Mouse (Mus musculus): ENCODE results near the gene Pigu. TPM values are rescaled to one million over a fixed set of nuclear protein-coding genes. Genes with fewer than 3 reads are reported as not detected.

The Pigu gene
- polyA plus RNA-seq (2012) = 0.77 and 1.2 TPM in 2 replicates

- Histone ChIP-seq H3K9me3 (ENCODE audit: control insufficient read depth, low read length) (no peaks in the 10 kb centered on the region), H3K36me3 (ENCODE audit: control insufficient read depth) (no peaks in the 10 kb centered on the region), H3K4me1 (ENCODE audit: control insufficient read depth) (peaks cover 25% of the 10 kb centered on the region), H3K4me3 (replicated peaks) (peak within 1 kb of the TSS; percentile 88), H3K27me3 (ENCODE audit: control insufficient read depth) (no peaks in the 10 kb centered on the region)
- TF ChIP-seq GATA1 (IDR thresholded peaks at IDR 0.05; ENCODE audit: low read length) = no peak
- no peak for TF ChIP-seq TAL1 (IDR thresholded peaks at IDR 0.05; ENCODE audit: low read length)
These were observed at the start of gene Pigu for GRCm38 (mm10) chr2:155356971-155357591. Gene Pigu (minus strand): TSS chr2:155357430.

DNA sequence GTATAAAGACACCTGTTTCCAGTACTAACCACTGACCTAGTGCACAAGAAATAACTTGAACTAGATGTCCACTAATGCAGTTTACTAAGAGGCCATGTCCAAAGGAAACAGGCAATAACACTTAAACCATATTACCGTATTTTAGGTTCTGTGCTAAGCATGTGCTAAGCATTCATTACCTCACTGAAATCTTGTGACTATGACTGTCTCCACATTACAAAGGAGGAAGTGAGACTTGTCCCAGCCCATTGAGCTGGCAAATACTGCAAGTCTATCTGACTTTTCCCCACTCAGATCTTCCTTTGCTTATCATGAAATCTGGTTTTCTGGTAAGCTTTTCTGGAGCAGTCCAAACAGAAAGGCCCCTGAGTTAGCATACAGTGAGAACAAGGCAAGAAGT lies 47.4 kb upstream of the Pigu start:
- H3K4me3 ChIP-seq (replicated peaks) = no peak overlapping the region
- no peak for TF ChIP-seq GATA1 (IDR thresholded peaks at IDR 0.05; ENCODE audit: low read length)
- TF ChIP-seq TAL1 (IDR thresholded peaks at IDR 0.05; ENCODE audit: low read length) = no peak
- H3K4me1 ChIP-seq (ENCODE audit: control insufficient read depth) = no peaks in the 10 kb centered on the region
- H3K36me3 ChIP-seq (ENCODE audit: control insufficient read depth) = peaks cover 68% of the 10 kb centered on the region
- H3K27me3 ChIP-seq (ENCODE audit: control insufficient read depth) = no peaks in the 10 kb centered on the region
- no peaks in the 10 kb centered on the region for H3K9me3 ChIP-seq (ENCODE audit: control insufficient read depth, low read length)

GRCm38 (mm10) chr2:155401926-155402325 lies 44.7 kb upstream of the Pigu start:
- Histone ChIP-seq H3K9me3 (ENCODE audit: control insufficient read depth, low read length) (no peaks in the 10 kb centered on the region), H3K4me1 (ENCODE audit: control insufficient read depth) (no peaks in the 10 kb centered on the region), H3K4me3 (replicated peaks) (no peak overlapping the region), H3K27me3 (ENCODE audit: control insufficient read depth) (no peaks in the 10 kb centered on the region), H3K36me3 (ENCODE audit: control insufficient read depth) (peaks cover 58% of the 10 kb centered on the region)
- TF ChIP-seq TAL1 (IDR thresholded peaks at IDR 0.05; ENCODE audit: low read length) = no peak
- no peak for TF ChIP-seq GATA1 (IDR thresholded peaks at IDR 0.05; ENCODE audit: low read length)

DNA sequence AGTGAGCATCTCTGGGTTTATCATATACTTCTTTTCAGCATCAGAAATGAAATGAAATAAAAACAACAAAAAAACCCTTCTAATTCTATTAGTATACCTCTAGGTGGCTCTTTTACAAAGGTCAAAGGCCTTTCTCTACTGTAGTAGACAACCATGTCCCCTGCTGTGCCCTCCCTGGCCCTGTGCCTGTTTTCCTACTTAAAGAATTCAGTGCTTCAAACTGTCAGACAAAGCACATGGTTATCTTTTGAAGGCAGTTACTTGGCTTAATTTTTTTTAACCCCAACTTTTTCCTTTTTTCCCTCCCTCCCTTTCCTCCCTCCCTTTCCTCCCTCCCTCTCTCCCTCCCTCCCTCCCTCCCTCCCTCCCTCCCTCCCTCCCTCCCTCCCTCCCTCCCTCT lies 43.0 kb upstream of the Pigu start:
- H3K4me3 ChIP-seq (replicated peaks) = no peak overlapping the region
- no peaks in the 10 kb centered on the region for H3K9me3 ChIP-seq (ENCODE audit: control insufficient read depth, low read length)
- no peaks in the 10 kb centered on the region for H3K27me3 ChIP-seq (ENCODE audit: control insufficient read depth)
- no peak for TF ChIP-seq TAL1 (IDR thresholded peaks at IDR 0.05; ENCODE audit: low read length)
- TF ChIP-seq GATA1 (IDR thresholded peaks at IDR 0.05; ENCODE audit: low read length) = no peak
- H3K36me3 ChIP-seq (ENCODE audit: control insufficient read depth) = peaks cover 49% of the 10 kb centered on the region
- no peaks in the 10 kb centered on the region for H3K4me1 ChIP-seq (ENCODE audit: control insufficient read depth)

DNA sequence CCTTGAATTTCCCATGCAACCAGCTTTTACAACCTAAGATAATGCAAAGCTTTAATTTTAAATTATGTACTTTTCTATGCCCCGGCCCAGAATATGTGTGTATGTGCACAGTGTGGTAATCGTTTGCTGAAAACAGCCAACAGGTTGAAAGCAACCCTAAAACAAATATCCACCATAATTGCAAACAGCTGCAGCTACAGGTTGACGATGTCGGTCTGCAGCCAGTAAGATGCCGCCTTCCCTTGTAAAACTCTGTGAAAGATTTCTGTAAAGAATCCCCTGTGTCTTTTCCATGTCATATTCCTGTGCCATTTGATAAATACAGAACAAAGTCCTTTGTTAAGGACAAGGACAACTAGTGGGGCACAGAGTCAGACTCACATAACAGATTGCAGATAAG lies 37.4 kb upstream of the Pigu start:
- no peaks in the 10 kb centered on the region for H3K4me1 ChIP-seq (ENCODE audit: control insufficient read depth)
- no peaks in the 10 kb centered on the region for H3K9me3 ChIP-seq (ENCODE audit: control insufficient read depth, low read length)
- H3K4me3 ChIP-seq (replicated peaks) = no peak overlapping the region
- H3K27me3 ChIP-seq (ENCODE audit: control insufficient read depth) = no peaks in the 10 kb centered on the region
- peaks cover 47% of the 10 kb centered on the region for H3K36me3 ChIP-seq (ENCODE audit: control insufficient read depth)
- TF ChIP-seq TAL1 (IDR thresholded peaks at IDR 0.05; ENCODE audit: low read length) (no peak), GATA1 (IDR thresholded peaks at IDR 0.05; ENCODE audit: low read length) (no peak)

DNA sequence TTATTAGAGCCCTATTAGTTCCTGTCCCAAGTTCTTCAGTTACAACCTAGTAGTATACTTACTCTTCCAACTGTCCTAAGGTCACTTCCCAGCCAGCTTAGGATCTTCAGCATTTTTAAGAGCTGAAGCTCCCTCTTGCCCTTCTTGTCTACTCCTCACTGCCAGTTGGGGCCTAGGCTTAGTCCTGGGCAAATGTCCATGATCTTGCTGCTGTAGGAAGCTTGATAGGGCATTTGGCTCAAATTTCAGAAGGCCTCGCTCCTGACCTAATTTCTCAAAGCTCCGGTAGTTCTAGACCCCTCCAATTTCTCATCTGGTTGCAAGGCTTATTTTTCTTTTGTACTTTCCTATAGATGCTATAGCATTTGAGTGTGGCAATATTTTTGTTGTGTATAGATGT lies 31.3 kb upstream of the Pigu start:
- Histone ChIP-seq H3K27me3 (ENCODE audit: control insufficient read depth) (peaks cover 4% of the 10 kb centered on the region; the same call in 1 of the 2 replicates), H3K4me3 (replicated peaks) (no peak overlapping the region), H3K9me3 (ENCODE audit: control insufficient read depth, low read length) (no peaks in the 10 kb centered on the region), H3K4me1 (ENCODE audit: control insufficient read depth) (no peaks in the 10 kb centered on the region; the same call in 1 of the 2 replicates), H3K36me3 (ENCODE audit: control insufficient read depth) (peaks cover 28% of the 10 kb centered on the region)
- TF ChIP-seq GATA1 (IDR thresholded peaks at IDR 0.05; ENCODE audit: low read length) = no peak

- H3K4me3 ChIP-seq (replicated peaks) = no peak overlapping the region
- no peak for TF ChIP-seq GATA1 (IDR thresholded peaks at IDR 0.05; ENCODE audit: low read length)
- TF ChIP-seq TAL1 (IDR thresholded peaks at IDR 0.05; ENCODE audit: low read length) = no peak
- peaks cover 4% of the 10 kb centered on the region; the same call in 1 of the 2 replicates for H3K27me3 ChIP-seq (ENCODE audit: control insufficient read depth)
- H3K4me1 ChIP-seq (ENCODE audit: control insufficient read depth) = peaks cover 6% of the 10 kb centered on the region
- H3K9me3 ChIP-seq (ENCODE audit: control insufficient read depth, low read length) = no peaks in the 10 kb centered on the region
- H3K36me3 ChIP-seq (ENCODE audit: control insufficient read depth) = peaks cover 22% of the 10 kb centered on the region
These were observed 29.8 kb upstream of the Pigu start for GRCm38 (mm10) chr2:155387052-155387451.

- H3K4me1 ChIP-seq (ENCODE audit: control insufficient read depth) = peaks cover 9% of the 10 kb centered on the region
- no peak for TF ChIP-seq GATA1 (IDR thresholded peaks at IDR 0.05; ENCODE audit: low read length)
- no peak for TF ChIP-seq TAL1 (IDR thresholded peaks at IDR 0.05; ENCODE audit: low read length)
- peaks cover 4% of the 10 kb centered on the region; the same call in 1 of the 2 replicates for H3K27me3 ChIP-seq (ENCODE audit: control insufficient read depth)
- no peak overlapping the region for H3K4me3 ChIP-seq (replicated peaks)
- no peaks in the 10 kb centered on the region for H3K9me3 ChIP-seq (ENCODE audit: control insufficient read depth, low read length)
- H3K36me3 ChIP-seq (ENCODE audit: control insufficient read depth) = peaks cover 21% of the 10 kb centered on the region
These were observed 29.3 kb upstream of the Pigu start for GRCm38 (mm10) chr2:155386534-155386899.

DNA sequence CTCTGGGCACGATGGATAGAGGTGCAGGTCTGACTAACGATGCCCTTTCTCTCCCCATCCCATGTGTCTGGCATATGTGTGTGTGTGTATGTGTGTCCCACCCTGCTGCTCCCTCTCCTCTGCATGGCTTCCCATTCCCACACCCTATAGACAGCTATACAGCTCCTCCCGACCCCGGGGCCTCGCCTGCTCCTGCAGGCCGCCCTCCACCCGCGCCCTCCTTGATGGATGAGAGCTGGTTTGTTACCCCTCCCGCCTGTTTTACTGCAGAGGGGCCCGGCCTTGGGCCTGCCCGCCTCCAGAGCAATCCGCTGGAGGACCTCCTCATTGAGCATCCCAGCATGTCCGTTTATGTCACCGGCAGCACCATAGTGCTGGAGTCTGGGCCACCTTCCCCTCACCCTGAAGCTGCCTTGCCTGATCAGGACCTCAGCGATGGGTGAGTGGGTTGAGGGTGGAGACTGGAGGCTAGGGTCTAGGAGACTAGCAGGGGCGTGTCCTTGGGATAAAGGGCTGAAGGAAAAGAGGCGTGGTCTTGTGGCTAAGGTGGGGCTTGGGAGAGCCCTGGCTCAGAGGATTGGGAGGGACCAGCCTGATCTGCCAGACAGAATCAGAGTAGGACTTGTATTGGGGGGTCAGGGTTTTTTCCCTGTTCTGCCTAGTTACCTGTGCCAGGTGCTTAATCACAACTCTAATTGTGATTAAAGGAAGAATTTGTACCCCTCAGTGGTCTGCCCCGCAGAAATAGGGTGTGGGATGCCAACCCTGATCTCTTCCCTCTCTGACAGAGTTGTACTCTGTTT lies 28.7 kb upstream of the Pigu start:
- Histone ChIP-seq H3K9me3 (ENCODE audit: control insufficient read depth, low read length) (no peaks in the 10 kb centered on the region), H3K36me3 (ENCODE audit: control insufficient read depth) (peaks cover 15% of the 10 kb centered on the region), H3K4me1 (ENCODE audit: control insufficient read depth) (peaks cover 15% of the 10 kb centered on the region), H3K4me3 (replicated peaks) (no peak overlapping the region), H3K27me3 (ENCODE audit: control insufficient read depth) (peaks cover 8% of the 10 kb centered on the region)
- TF ChIP-seq GATA1 (IDR thresholded peaks at IDR 0.05; ENCODE audit: low read length) (no peak), TAL1 (IDR thresholded peaks at IDR 0.05; ENCODE audit: low read length) (no peak)

Measured in erythroblast, embryonic 14.5 days (primary cell).